Mouse (Mus musculus) heart, embryonic 10.5 days (tissue): ENCODE data around the gene Eif3k. TPM values are rescaled to one million over a fixed set of nuclear protein-coding genes. Genes with fewer than 3 reads are reported as not detected.

Experiments used
- DNase-seq: peaks from one replicate; pipeline ENCODE4 v3.0.0-alpha.2; 2017; ENCODE audit warnings: low spot score
- H3K27ac ChIP-seq: fragments of 300-500 bp; sonication (generic); 2 replicates; pipeline ENCODE4 v1.5.1; 2016; ENCODE audit warnings: mild to moderate bottlenecking
- H3K27me3 ChIP-seq: fragments of 300-500 bp; sonication (generic); 2 replicates; pipeline ENCODE4 v1.6.1; 2016; ENCODE audit warnings: mild to moderate bottlenecking; ENCODE audit not compliant: poor library complexity, insufficient read depth, severe bottlenecking
- H3K36me3 ChIP-seq: fragments of 300-500 bp; sonication (generic); 2 replicates; pipeline ENCODE4 v1.6.1; 2016; ENCODE audit warnings: mild to moderate bottlenecking, moderate library complexity
- H3K4me1 ChIP-seq: fragments of 300-500 bp; sonication (generic); 2 replicates; pipeline ENCODE4 v1.6.1; 2016; ENCODE audit warnings: mild to moderate bottlenecking
- H3K4me3 ChIP-seq: fragments of 300-500 bp; sonication (generic); 2 replicates; pipeline ENCODE4 v1.5.1; 2016; ENCODE audit warnings: mild to moderate bottlenecking, moderate library complexity
- H3K9me3 ChIP-seq: fragments of 300-500 bp; sonication (generic); 2 replicates; pipeline ENCODE4 v1.6.1; 2016; ENCODE audit warnings: mild to moderate bottlenecking, moderate library complexity
- WGBS: fragments of 180-500 bp; shearing (Covaris S2); methylation state at CpG from one replicate; pipeline ENCODE4 v1.1.7; 2016; 5-methylcytosine and 5-hydroxymethylcytosine counted together
- polyA plus RNA-seq: library from polyadenylated mRNA; unstranded; fragments of >200 nt; fragmentation: Nextera tagmentation; extraction: Ambion mirVana; gene quantifications from 2 replicates; pipeline ENCODE4 v1.2.1, GENCODE M21; 2016

Gene Eif3k
- polyA plus RNA-seq, 1 experiment from 2014 or later: 329 TPM

- Histone ChIP-seq H3K4me3 (no peak overlapping the region; the same call in 1 of the 2 replicates), H3K9me3 (no peaks in the 10 kb centered on the region), H3K27me3 (no peaks in the 10 kb centered on the region), H3K27ac (peak overlapping the region; percentile 94), H3K4me1 (peaks cover 95% of the 10 kb centered on the region), H3K36me3 (peaks cover 30% of the 10 kb centered on the region; the same call in 1 of the 2 replicates)
- no peak for DNase-seq
- WGBS: 52% methylated on average over 7 of the region's 7 CpGs
These were observed 42.1 kb downstream of the Eif3k start for GRCm38 (mm10) chr7:28939418-28940183.

- WGBS: 70% methylated on average over 4 of the region's 4 CpGs
- no peaks in the 10 kb centered on the region for H3K27me3 ChIP-seq
- DNase-seq: no peak
- H3K36me3 ChIP-seq: peaks cover 38% of the 10 kb centered on the region
- H3K27ac ChIP-seq: peak overlapping the region; percentile 94
- no peak overlapping the region; the same call in 1 of the 2 replicates for H3K4me3 ChIP-seq
- H3K9me3 ChIP-seq: no peaks in the 10 kb centered on the region
- H3K4me1 ChIP-seq: peaks cover 94% of the 10 kb centered on the region
These were observed 43.0 kb downstream of the Eif3k start for GRCm38 (mm10) chr7:28938654-28939053.

- Histone ChIP-seq H3K27ac (peak overlapping the region; percentile 94), H3K36me3 (peaks cover 27% of the 10 kb centered on the region), H3K4me1 (peaks cover 91% of the 10 kb centered on the region), H3K9me3 (no peaks in the 10 kb centered on the region), H3K27me3 (no peaks in the 10 kb centered on the region), H3K4me3 (no peak overlapping the region)
- 63% methylated on average over 4 of the region's 4 CpGs for WGBS
- no peak for DNase-seq
These were observed 44.9 kb downstream of the Eif3k start for GRCm38 (mm10) chr7:28936787-28937186.

GRCm38 (mm10) chr7:28933825-28934224, 47.8 kb downstream of the Eif3k start:
- no peak for DNase-seq
- Histone ChIP-seq H3K4me1 (peaks cover 91% of the 10 kb centered on the region), H3K27me3 (no peaks in the 10 kb centered on the region), H3K9me3 (no peaks in the 10 kb centered on the region), H3K27ac (peak overlapping the region; percentile 31; the same call in 1 of the 2 replicates), H3K36me3 (peaks cover 22% of the 10 kb centered on the region), H3K4me3 (no peak overlapping the region)
- 83% methylated on average over 2 of the region's 2 CpGs for whole genome bisulfite sequencing

GRCm38 (mm10) chr7:28932421-28933041, 49.1 kb downstream of the Eif3k start:
- 57% methylated on average over 6 of the region's 6 CpGs for WGBS
- DNase-seq: no peak
- Histone ChIP-seq H3K27me3 (no peaks in the 10 kb centered on the region), H3K9me3 (no peaks in the 10 kb centered on the region), H3K4me3 (no peak overlapping the region), H3K4me1 (peaks cover 81% of the 10 kb centered on the region), H3K27ac (peak overlapping the region; percentile 72), H3K36me3 (peaks cover 23% of the 10 kb centered on the region)

GRCm38 (mm10) chr7:28931695-28932039, 50.0 kb downstream of the Eif3k start:
- peak overlapping the region; percentile 72 for H3K27ac ChIP-seq
- no peaks in the 10 kb centered on the region for H3K9me3 ChIP-seq
- peaks cover 22% of the 10 kb centered on the region for H3K36me3 ChIP-seq
- peaks cover 75% of the 10 kb centered on the region for H3K4me1 ChIP-seq
- 76% methylated on average over 4 of the region's 4 CpGs for WGBS
- H3K4me3 ChIP-seq: no peak overlapping the region
- no peaks in the 10 kb centered on the region for H3K27me3 ChIP-seq
- no peak for DNase-seq

- Histone ChIP-seq H3K27me3 (no peaks in the 10 kb centered on the region), H3K4me3 (no peak overlapping the region), H3K9me3 (no peaks in the 10 kb centered on the region), H3K4me1 (peaks cover 75% of the 10 kb centered on the region), H3K36me3 (peaks cover 22% of the 10 kb centered on the region), H3K27ac (peak overlapping the region; percentile 72)
- WGBS: 88% methylated on average over 7 of the region's 7 CpGs
- no peak for DNase-seq
These were observed 50.5 kb downstream of the Eif3k start for GRCm38 (mm10) chr7:28931032-28931694.

GRCm38 (mm10) chr7:28930320-28931031, 51.2 kb downstream of the Eif3k start:
- peaks cover 19% of the 10 kb centered on the region for H3K36me3 ChIP-seq
- H3K4me1 ChIP-seq: peaks cover 75% of the 10 kb centered on the region
- WGBS: 61% methylated on average over 5 of the region's 5 CpGs
- no peaks in the 10 kb centered on the region for H3K9me3 ChIP-seq
- no peaks in the 10 kb centered on the region for H3K27me3 ChIP-seq
- H3K4me3 ChIP-seq: no peak overlapping the region
- DNase-seq: no peak
- peak overlapping the region; percentile 72 for H3K27ac ChIP-seq

- H3K27me3 ChIP-seq: no peaks in the 10 kb centered on the region
- peak overlapping the region; percentile 72; the same call in 1 of the 2 replicates for H3K27ac ChIP-seq
- peaks cover 12% of the 10 kb centered on the region for H3K36me3 ChIP-seq
- no peak for DNase-seq
- peaks cover 75% of the 10 kb centered on the region for H3K4me1 ChIP-seq
- WGBS: 63% methylated on average over 3 of the region's 3 CpGs
- H3K4me3 ChIP-seq: no peak overlapping the region
- H3K9me3 ChIP-seq: no peaks in the 10 kb centered on the region
These were observed 52.3 kb downstream of the Eif3k start for GRCm38 (mm10) chr7:28929381-28929780.

GRCm38 (mm10) chr7:28926172-28926571, 55.5 kb downstream of the Eif3k start:
- no peaks in the 10 kb centered on the region for H3K27me3 ChIP-seq
- H3K27ac ChIP-seq: peak overlapping the region; percentile 88
- no peaks in the 10 kb centered on the region for H3K9me3 ChIP-seq
- DNase-seq: no peak
- 40% methylated on average over 2 of the region's 2 CpGs for WGBS
- no peak overlapping the region for H3K4me3 ChIP-seq
- H3K36me3 ChIP-seq: peaks cover 6% of the 10 kb centered on the region
- peaks cover 82% of the 10 kb centered on the region for H3K4me1 ChIP-seq

GRCm38 (mm10) chr7:28925317-28925716, 56.3 kb downstream of the Eif3k start:
- Histone ChIP-seq H3K9me3 (no peaks in the 10 kb centered on the region), H3K27ac (peak overlapping the region; percentile 88), H3K4me3 (0 out of 2 replicates have a peak overlapping the region, but pooled peaks have one; percentile 25), H3K27me3 (no peaks in the 10 kb centered on the region), H3K4me1 (peaks cover 82% of the 10 kb centered on the region), H3K36me3 (peaks cover 8% of the 10 kb centered on the region)
- DNase-seq: peak; percentile 95
- 21% methylated on average over 9 of the region's 9 CpGs for WGBS

- Histone ChIP-seq H3K4me1 (peaks cover 82% of the 10 kb centered on the region), H3K27ac (peak overlapping the region; percentile 88), H3K36me3 (peaks cover 8% of the 10 kb centered on the region), H3K27me3 (no peaks in the 10 kb centered on the region), H3K4me3 (0 out of 2 replicates have a peak overlapping the region, but pooled peaks have one; percentile 25), H3K9me3 (no peaks in the 10 kb centered on the region)
- 64% methylated on average over 3 of the region's 3 CpGs for WGBS
- no peak for DNase-seq
These were observed 56.9 kb downstream of the Eif3k start for GRCm38 (mm10) chr7:28924802-28925201.
